Mouse (Mus musculus) midbrain, embryonic 14.5 days (tissue): ENCODE results near the gene Ccdc96. TPM values are rescaled to one million over a fixed set of nuclear protein-coding genes. Genes with fewer than 3 reads are reported as not detected.

Experiments
- ATAC-seq: fragments of 200-750 bp; cut with Nextera tagmentation; 2 replicates; pipeline ENCODE4 v1.8.0; 2017; ENCODE audit warnings: moderate number of reproducible peaks, moderate library complexity; ENCODE audit not compliant: low FRiP score, low TSS enrichment
- DNase-seq: peaks from one replicate; pipeline ENCODE4 v3.0.0-alpha.2; 2015
- H3K27ac ChIP-seq: fragments of 300-500 bp; sonication (generic); replicated peaks from 2 replicates; pipeline ENCODE4 v1.5.1; 2014; ENCODE audit warnings: mild to moderate bottlenecking, low read depth, low read length, moderate library complexity
- H3K27me3 ChIP-seq: fragments of 300-500 bp; sonication (generic); 2 replicates; pipeline ENCODE4 v1.6.1; 2014; ENCODE audit warnings: low read length, control low read depth, mixed read lengths; ENCODE audit not compliant: control insufficient read depth, insufficient read depth
- H3K36me3 ChIP-seq: fragments of 300-500 bp; sonication (generic); 2 replicates; pipeline ENCODE4 v1.6.1; 2014; ENCODE audit warnings: low read length, control low read depth; ENCODE audit not compliant: control insufficient read depth, insufficient read depth
- H3K4me1 ChIP-seq: fragments of 300-500 bp; sonication (generic); 2 replicates; pipeline ENCODE4 v1.6.1; 2014; ENCODE audit warnings: mild to moderate bottlenecking, antibody characterized with exemption, low read length, control low read depth; ENCODE audit not compliant: control insufficient read depth, insufficient read depth
- H3K4me2 ChIP-seq: fragments of 300-500 bp; sonication (generic); 2 replicates; pipeline ENCODE4 v1.6.1; 2014; ENCODE audit warnings: mild to moderate bottlenecking, low read length, moderate library complexity
- H3K4me3 ChIP-seq: fragments of 300-500 bp; sonication (generic); replicated peaks from 2 replicates; pipeline ENCODE4 v1.5.1; 2014; ENCODE audit warnings: low read depth, low read length
- H3K9ac ChIP-seq: fragments of 300-500 bp; sonication (generic); replicated peaks from 2 replicates; pipeline ENCODE4 v1.6.1; 2014; ENCODE audit warnings: mild to moderate bottlenecking, low read length, moderate library complexity
- H3K9me3 ChIP-seq: fragments of 300-500 bp; sonication (generic); 2 replicates; pipeline ENCODE4 v1.6.1; 2016; ENCODE audit warnings: low read length, control low read depth, mixed read lengths; ENCODE audit not compliant: control insufficient read depth
- WGBS: fragments of 180-500 bp; shearing (Covaris S2); extraction: QIAGEN DNeasy Blood & Tissue Kit; methylation state at CpG from one replicate; pipeline ENCODE4 v1.1.7; 2014; 5-methylcytosine and 5-hydroxymethylcytosine counted together
- polyA plus RNA-seq: library from polyadenylated mRNA; unstranded; fragments of >200 nt; fragmentation: Nextera tagmentation; extraction: Ambion mirVana; gene quantifications from 2 replicates; pipeline ENCODE4 v1.2.1, GENCODE M21; 2014

The Ccdc96 gene
- polyA plus RNA-seq, 1 experiment from 2014 or later = 3.1 TPM

DNA sequence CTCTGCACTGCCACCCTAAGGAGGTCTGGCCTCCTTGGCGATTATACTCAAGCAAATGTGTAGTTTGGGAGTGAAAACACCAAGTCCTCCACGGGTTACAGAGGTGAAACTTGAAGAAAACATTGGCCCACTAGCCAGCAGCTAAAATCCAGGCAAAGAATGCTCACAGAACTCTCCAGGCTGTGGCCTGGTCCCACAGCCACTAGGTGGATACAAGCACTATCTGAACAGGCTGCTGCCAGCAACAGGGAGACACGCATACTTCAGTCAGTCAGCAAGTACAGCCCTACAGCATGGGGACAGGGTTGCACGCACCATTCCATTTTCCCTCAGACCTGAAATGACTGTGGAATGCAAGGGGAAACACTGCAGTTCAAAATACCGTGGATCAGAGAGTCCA is 41.9 kb downstream of the Ccdc96 start:
- H3K4me1 ChIP-seq = peaks cover 13% of the 10 kb centered on the region
- H3K9me3 ChIP-seq = no peaks in the 10 kb centered on the region
- no peak overlapping the region for H3K27ac ChIP-seq
- peaks cover 23% of the 10 kb centered on the region for H3K36me3 ChIP-seq
- no peaks in the 10 kb centered on the region for H3K27me3 ChIP-seq
- no peak overlapping the region for H3K9ac ChIP-seq
- ATAC-seq (no peak), DNase-seq (peak; percentile 20)
- 87% methylated on average over 5 of the region's 5 CpGs for WGBS
- H3K4me2 ChIP-seq = no peak overlapping the region
- H3K4me3 ChIP-seq = no peak overlapping the region

DNA sequence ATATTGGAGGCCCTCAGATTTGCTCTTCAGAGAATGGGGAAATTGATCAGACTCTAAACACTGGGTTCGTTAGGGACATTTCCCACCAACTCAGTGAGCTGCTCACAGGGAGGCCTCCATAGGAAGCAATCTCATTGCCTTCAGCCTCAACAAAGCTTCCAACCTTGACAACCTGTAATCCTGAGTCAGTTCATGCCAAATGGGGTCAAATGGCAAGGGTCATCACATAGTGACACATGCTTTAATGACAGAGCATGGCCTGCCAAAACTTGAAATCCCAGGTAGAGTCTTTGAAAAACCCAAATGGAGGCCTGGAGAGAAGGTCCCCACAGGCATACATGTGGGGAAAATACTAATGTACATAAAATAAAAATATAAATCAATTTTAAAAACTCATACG is 42.5 kb downstream of the Ccdc96 start:
- ATAC-seq = no peak
- Histone ChIP-seq H3K4me3 (no peak overlapping the region), H3K27me3 (no peaks in the 10 kb centered on the region), H3K27ac (no peak overlapping the region), H3K36me3 (peaks cover 17% of the 10 kb centered on the region), H3K4me1 (peaks cover 13% of the 10 kb centered on the region), H3K9ac (no peak overlapping the region), H3K9me3 (no peaks in the 10 kb centered on the region), H3K4me2 (no peak overlapping the region)
- 83% methylated on average over 2 of the region's 2 CpGs for WGBS
- no peak for DNase-seq

DNA sequence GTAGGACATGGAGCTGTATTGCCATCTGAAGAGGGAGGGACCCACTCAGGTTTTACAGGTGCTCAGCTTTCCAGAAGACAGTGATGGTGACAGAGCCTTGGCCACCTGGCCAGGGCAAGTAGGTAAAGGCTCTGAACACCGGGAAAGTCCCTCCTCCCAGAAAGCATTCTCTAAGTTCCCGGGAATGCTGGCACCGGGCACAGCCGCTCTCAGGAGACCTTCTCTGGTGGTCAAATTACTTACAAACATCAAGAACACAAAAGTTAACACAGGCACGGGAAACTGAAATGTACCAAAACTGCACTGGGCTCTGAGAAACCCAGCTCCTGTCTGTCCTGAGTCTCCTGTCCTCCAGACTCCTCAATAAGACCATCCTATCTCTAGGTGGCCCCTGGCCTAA is 45.3 kb downstream of the Ccdc96 start:
- no peaks in the 10 kb centered on the region; the same call in none of the 2 replicates for H3K36me3 ChIP-seq
- H3K27ac ChIP-seq = peak overlapping the region; percentile 89
- ATAC-seq (no peak), DNase-seq (peak; percentile 11)
- H3K4me2 ChIP-seq = peak overlapping the region; percentile 87
- 8% methylated on average over 5 of the region's 5 CpGs for WGBS
- H3K9ac ChIP-seq = peak overlapping the region; percentile 88
- peak overlapping the region; percentile 85 for H3K4me3 ChIP-seq
- no peaks in the 10 kb centered on the region for H3K27me3 ChIP-seq
- no peaks in the 10 kb centered on the region for H3K9me3 ChIP-seq
- peaks cover 13% of the 10 kb centered on the region for H3K4me1 ChIP-seq

DNA sequence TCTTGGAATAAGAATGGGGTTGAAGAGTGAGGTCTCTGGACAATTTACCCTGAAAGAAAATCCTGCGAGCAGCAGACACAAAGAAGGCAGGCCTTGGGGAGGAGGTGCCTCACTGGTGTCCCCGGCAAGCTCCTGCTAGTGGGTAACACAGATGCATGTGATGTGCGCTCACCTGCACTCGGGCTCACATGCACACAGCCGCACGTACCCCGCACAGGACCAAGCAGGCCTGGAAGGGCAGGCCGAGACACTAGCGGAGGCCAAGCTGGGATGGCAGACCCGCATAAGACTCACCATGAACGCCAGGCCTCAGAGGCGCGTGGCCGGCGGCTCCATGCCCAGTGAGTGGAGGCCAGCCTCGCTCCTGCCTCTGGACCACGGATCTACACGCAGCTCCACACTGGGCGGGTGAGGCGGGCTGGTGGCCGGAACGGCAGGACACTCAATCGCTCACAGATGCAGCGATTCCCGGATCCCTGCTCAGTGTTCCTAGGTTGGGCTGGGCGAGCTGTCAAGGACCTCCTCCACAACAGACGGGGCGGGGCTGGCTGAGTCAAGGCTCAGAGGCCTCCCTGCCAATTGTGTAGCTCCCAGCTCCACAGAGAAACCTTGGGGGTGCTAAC is 45.9 kb downstream of the Ccdc96 start:
- no peaks in the 10 kb centered on the region; the same call in none of the 2 replicates for H3K36me3 ChIP-seq
- H3K4me2 ChIP-seq = peak overlapping the region; percentile 87
- peak overlapping the region; percentile 89 for H3K27ac ChIP-seq
- WGBS = under 1% methylated on average over 28 of the region's 28 CpGs
- H3K9me3 ChIP-seq = no peaks in the 10 kb centered on the region
- H3K4me1 ChIP-seq = peaks cover 13% of the 10 kb centered on the region
- H3K9ac ChIP-seq = peak overlapping the region; percentile 88
- ATAC-seq = peak; percentile 95
- H3K27me3 ChIP-seq = no peaks in the 10 kb centered on the region
- DNase-seq = peak; percentile 95
- peak overlapping the region; percentile 85 for H3K4me3 ChIP-seq

DNA sequence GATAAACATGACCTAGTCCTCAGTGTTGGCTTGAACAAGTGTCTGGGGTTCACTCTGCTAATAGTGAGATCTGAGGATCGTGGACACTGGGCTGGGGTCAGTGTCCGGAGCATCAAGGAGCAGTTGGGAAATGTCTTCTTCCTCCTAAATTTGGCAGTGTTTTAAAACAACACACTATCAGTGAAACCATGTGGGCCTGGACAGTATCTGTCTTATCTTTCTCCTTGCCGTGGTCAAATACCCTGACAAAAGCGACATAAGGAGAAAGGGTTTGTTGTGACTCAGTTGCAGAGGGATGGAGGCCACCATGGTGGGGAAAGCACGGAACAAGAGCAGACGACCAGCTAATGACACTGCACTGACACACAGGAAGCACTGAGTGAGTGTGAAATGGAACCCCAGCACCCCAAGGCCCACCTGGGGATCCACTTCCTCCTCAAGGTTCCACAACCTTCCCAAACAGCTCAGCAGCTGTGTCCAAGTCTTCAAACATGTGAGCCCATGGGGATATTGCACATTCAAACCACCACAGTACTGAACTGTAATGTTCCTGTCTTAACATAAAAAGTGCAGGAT is 50.2 kb downstream of the Ccdc96 start:
- Histone ChIP-seq H3K4me1 (peaks cover 2% of the 10 kb centered on the region; the same call in 1 of the 2 replicates), H3K27ac (no peak overlapping the region), H3K4me2 (no peak overlapping the region), H3K4me3 (no peak overlapping the region), H3K9me3 (no peaks in the 10 kb centered on the region), H3K27me3 (no peaks in the 10 kb centered on the region), H3K9ac (no peak overlapping the region), H3K36me3 (no peaks in the 10 kb centered on the region)
- DNase-seq = no peak
- no peak for ATAC-seq
- WGBS = 87% methylated on average over 6 of the region's 6 CpGs

DNA sequence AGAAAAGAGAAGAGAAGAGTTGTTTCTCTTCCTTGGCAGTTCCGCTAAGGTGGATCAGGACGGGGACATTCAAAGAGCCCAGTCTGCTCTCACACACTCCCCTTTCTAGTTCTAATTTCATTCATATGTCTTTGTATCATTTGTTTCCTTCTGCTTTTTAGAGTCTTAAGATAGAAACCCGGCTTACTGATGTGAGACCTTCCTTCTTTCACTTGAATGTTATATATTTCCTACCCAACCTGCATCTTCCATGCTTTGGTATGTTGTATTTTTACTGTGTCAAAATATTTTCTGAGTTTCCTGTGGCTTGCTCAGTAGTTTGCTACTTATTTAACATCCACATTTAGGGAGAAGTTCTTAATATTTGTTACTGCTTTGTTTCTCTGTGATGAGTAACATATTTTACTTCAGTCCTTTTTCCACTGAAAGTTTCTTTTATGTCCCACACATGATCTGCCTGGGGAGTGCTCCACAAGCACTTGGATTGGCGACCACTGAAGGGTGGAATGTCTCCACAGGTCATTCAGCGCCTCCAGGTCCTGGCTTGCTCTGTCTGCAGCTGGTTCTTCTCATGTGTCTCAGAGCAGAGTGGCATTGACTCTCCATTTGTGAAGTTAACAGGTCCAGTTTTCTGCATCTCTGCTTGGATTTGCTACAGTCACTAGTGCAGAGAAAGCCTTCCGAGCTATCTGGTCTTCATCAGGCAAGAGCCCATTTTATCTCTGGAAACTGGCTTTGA is 51.2 kb downstream of the Ccdc96 start:
- Histone ChIP-seq H3K4me3 (no peak overlapping the region), H3K9ac (no peak overlapping the region), H3K27ac (no peak overlapping the region), H3K27me3 (no peaks in the 10 kb centered on the region), H3K4me2 (no peak overlapping the region), H3K4me1 (no peaks in the 10 kb centered on the region), H3K36me3 (no peaks in the 10 kb centered on the region), H3K9me3 (no peaks in the 10 kb centered on the region)
- no peak for ATAC-seq
- DNase-seq = no peak
- 88% methylated on average over 6 of the region's 6 CpGs for WGBS

DNA sequence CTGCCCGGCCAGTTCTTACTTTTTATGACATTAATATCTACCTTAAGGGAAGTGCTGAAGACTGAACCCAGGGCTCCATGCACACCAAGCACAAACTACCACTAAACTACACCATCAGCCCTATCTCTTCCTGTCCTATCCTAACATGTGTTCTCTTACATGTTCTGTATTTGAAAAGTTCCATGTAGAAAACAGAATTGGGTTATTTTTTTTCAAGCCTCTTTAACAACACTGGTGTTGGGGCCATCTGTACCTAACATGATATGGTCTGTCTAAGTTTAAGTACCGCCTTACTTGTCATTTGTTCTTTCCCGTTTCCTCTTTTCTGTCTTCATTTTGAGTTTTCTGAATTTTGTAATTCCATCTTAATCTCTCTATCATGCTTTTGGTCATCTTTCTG is 52.0 kb downstream of the Ccdc96 start:
- Histone ChIP-seq H3K36me3 (no peaks in the 10 kb centered on the region), H3K4me3 (no peak overlapping the region), H3K4me1 (no peaks in the 10 kb centered on the region), H3K27ac (no peak overlapping the region), H3K9ac (no peak overlapping the region), H3K9me3 (no peaks in the 10 kb centered on the region), H3K27me3 (no peaks in the 10 kb centered on the region), H3K4me2 (no peak overlapping the region)
- 90% methylated on average over 3 of the region's 3 CpGs for WGBS
- ATAC-seq (no peak), DNase-seq (no peak)
